Mouse (Mus musculus) heart, adult 8-10 months (tissue): Measurements from ENCODE around the gene Fam210b. TPM values are rescaled to one million over a fixed set of nuclear protein-coding genes. Genes with fewer than 3 reads are reported as not detected.
A peak's percentile ranks its signal among the peaks of the same experiment; 100 is the strongest.
"Not testable (repeated sequence)": the region's sequence is repeated elsewhere in the genome, so short reads cannot be mapped to it uniquely, and the experiment has no call there.

ENCODE experiments used
- DNase-seq: peaks from one replicate; pipeline ENCODE4 v3.0.0; 2022; ENCODE audit warnings: low spot score
- total RNA-seq, 4 experiments: library from RNA; stranded (reverse); gene quantifications; 2 replicates each; pipeline ENCODE4 v1.2.4; 2022

Fam210b gene
- total RNA-seq = 1 to 10 TPM; 5.0 to 7.1 (median 5.9) TPM

- DNase-seq = peak; percentile 97
Observed at GRCm38 (mm10) chr2:172345258-172345738, at the start of gene Fam210b. TSS of gene Fam210b (plus strand) at chr2:172345565.

DNA sequence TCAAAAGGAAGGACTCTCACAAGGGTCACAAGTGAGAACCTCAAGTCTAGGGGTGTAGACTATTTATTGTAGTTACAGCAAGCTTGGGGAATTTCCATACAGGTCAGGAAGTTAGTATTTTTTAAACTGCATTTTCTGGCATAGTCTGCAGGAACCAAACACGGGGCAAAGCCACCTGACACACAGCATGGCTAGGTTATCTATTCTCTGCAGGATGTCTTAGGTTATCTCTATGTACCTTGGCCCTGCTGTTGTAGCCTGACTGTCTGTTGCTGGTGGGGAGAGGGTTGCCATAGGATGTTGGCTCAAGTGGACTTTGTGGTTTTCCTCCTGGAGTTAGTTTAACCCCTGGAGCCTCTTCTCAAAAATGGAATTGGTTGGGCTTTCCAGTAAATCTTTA, 47.3 kb upstream of the Fam210b start:
- DNase-seq = no peak

DNA sequence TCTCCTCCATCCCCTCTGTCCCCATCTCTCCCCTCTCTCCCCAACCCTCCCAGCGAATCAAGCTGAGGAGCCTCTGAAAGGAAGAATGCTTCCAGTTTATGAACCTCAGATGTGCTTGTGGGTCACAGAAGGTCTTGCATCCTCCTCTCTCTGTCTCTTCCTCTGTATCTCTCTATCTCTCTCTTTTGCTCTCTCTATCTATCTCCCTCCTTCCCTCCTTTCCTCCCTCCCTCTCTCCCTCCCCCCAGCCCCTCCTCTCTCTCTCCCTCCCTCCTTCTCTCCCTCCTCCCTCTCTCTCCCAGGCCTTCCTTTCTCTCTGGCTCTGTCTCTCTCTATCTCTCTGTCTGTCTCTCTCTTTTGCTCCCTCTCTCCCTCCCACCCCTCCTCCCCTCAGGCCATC, 46.8 kb upstream of the Fam210b start:
- no peak for DNase-seq

DNA sequence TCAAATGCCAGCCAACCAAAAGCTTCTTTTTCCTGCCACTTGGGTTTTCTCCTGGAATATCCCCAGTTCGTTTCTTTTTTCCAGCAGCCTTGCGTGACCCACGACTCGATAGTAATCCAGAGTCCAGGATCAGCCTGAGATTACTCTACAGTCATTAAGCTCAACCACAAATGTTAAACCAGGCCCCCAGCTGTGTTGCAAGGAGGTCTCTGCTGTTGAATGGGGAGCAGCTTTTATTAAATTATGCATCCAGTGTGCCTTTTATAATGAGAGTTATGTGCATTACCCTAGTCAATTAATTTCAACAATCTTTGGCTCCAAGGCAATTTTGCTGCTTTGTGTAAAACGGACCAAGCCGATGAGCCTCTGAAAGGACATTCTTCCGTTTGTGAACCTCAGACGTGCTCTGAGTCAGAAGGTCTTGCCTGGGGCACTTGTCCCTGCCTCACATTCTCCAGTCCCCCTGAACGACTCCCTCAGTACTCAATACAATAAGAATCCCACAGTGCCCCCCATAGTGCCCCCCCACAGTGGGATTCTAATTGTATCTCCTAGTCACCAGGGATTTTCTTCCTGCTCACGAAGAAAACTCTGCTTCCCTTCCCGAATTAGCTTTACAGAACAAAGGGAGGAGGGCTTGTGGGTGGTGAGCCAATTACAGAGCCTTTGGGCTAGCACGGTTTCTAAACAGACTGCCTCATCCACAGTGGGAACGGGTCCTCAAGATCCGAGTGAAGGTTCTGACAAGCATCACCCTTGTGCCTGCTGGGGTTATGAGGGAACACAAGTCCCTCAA, 46.0 kb upstream of the Fam210b start:
- DNase-seq = no peak

GRCm38 (mm10) chr2:172302396-172302795, 43.0 kb upstream of the Fam210b start:
- no peak for DNase-seq

GRCm38 (mm10) chr2:172304118-172304708, 41.2 kb upstream of the Fam210b start:
- no peak for DNase-seq

DNA sequence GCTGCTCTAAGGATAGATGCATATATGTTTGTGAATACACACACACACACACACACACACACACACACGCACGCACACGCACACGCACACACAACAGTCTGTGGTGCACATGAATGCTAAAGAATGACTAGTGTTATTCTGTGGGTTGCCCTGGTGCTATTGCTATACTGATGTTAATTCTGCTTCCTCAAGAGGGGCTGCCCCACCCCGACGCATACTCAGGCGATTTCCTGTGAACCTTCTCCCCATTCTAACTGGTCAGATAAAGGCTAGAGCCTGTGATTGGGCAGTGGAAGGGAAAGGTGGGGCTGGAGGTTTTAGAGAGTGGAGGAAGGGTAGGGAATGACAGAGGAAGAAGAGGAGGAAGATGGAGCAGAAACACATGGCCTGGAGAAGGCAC, 39.8 kb upstream of the Fam210b start:
- DNase-seq = not testable (repeated sequence)

DNA sequence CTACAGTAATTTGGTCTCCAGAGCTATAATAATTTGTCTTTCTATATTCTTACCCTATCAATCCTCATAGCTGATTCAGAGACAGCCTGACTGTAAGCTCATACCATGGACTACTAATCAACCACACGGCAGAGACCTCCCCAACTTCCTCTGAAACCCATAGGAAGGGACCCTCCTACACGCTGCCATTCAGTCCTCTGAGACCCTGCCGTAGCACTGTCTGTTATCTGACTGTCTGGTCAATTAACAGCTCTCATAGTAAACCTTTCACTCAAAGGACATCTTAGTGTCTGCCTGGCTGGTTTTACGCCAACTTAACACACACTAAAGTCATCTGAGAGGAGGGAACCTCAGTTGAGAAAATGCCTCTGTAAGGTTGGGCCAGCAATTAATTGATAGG, 38.8 kb upstream of the Fam210b start:
- no peak for DNase-seq

- no peak for DNase-seq
Observed at GRCm38 (mm10) chr2:172311731-172312130, 33.6 kb upstream of the Fam210b start.

DNA sequence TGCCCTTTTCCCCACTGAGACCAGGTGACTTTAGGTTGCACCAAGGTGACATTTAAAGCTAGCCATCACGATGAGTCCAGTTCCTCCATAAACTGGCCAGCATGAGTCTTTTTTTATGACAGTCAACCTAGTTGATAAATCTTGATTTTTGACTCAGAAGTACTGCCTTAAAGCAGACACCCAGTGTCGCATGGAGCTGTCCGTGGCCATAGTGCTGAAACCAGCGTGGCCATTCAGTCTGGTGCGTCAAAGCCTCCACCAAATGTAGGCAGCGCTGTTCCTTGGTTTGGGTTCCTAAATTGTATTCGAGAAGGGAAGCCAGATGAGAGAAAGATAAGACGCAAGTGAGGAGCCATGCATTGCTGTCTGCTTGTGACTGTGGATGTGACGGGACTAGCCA, 24.5 kb upstream of the Fam210b start:
- peak; percentile 11 for DNase-seq

GRCm38 (mm10) chr2:172328248-172328647, 17.1 kb upstream of the Fam210b start:
- no peak for DNase-seq

DNA sequence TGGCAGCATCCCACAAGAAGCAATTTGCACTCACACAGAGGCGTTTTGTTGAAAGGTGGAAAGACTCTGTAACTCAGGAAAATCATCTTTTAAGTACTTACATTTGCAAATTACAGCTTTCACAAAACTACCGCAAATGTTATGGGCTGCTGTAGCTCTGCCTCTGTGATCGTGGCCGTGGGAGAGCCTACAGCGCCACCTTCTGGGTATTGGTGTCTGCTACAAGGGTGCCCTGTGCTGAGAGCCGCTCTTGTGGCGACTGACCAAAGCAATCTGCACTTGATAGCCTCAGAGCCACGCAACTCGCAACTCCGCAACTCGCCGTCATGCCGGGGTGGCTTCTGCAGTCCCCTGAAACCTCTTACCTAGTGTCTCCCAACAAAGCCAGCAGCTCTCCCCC, 16.2 kb upstream of the Fam210b start:
- no peak for DNase-seq

DNA sequence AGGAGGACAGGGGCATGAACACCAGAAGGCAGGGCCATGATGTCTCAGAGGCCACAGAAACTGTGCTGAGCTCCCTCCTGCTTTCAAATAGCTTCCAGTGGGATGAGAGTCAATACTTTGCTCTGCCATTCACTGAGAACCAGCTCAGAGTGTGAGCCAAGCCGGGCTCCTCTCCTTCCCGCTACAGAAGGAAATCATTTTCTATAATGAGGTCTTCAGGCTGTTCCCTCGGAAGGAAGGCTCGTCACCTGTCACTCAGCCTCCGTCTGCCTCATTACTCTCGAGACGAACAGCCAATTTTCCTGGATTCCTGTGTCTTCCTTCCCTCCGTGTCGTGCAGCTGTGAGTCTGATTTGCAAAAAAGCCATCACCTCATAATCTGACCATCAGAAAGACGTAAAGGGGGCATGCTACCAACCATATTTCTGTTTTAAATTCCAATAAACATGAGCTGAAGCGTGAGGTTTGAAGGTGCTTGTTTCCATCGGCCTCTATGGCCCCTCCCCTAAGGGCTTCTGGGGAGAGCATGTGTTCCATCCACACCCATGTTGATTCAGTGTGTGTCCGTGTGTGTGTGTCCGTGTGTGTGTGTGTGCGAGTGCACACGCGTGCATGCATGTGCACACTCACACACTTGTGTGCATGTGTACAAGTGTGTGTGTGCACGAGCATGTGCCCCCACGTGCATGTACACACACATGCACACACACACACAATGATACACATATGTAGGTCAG, 7.0 kb upstream of the Fam210b start:
- DNase-seq = no peak

- no peak for DNase-seq
Observed at GRCm38 (mm10) chr2:172340936-172341335, 4.4 kb upstream of the Fam210b start.

GRCm38 (mm10) chr2:172341606-172342005, 3.8 kb upstream of the Fam210b start:
- no peak for DNase-seq

DNA sequence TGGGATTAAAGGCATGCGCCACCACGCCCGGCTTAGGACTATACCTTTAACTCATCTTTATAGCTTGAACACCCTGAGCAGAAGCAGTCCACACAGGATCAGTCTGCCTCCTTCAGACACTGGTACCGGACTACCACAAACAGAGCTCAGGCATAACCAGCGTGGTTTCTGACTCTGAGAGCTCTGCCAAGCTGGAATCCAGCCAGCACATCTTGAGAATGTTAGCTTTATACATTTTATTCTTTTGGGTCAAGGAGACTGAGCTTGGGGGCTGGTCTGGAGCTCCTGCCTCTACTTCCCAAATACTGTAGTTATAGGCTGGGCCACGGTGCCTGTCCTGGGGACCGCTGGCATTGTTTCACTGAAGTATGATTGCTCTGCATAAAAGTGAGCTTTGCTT, 1.6 kb upstream of the Fam210b start:
- DNase-seq = no peak

- DNase-seq = no peak
Observed at GRCm38 (mm10) chr2:172344669-172345068, 696 bp upstream of the Fam210b start.

DNA sequence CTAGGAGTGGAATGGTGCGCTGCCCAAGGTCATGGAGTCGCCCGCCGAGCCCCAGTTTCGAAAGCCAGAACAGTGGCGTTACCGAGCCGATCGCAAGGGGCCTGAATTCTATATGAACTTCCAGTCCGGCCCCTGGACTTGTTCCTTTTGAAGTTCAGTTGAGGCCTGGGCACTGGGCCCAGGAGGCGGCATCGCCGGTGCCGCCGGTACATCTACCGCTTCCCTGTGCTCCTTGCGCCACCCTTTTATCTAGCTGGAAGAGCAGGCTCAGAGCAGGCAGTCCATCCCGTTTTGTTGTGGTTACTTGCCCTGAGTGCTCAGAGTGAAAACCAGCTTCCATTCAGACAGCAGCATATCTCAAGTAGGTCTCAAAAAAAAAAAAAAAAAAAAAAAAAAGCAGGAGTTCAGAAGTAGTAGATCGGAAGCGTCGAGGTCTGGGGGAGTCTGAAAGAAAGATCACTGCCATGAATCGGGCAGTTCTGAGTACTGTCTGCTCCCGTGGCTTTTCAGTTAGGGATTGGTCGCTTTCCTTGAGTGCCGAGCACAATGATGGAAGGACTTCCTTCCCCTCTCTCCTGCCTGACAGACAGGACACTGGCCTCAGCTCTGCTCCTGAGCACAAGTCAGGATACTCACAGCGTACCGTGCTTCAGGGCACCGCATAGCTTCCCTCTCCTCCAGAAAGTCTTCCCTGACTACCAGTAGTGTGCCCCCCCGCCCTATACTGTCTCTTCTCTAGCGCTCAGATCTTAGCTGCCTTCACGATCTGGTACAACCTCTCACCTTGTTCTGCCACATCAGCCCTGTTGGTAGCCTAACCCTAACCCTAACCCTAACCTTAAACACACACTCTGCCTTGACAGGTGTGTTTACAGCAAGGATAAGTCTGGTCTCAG, 917 bp downstream of the Fam210b start:
- DNase-seq = no peak

GRCm38 (mm10) chr2:172346933-172347611, 1.7 kb downstream of the Fam210b start:
- no peak for DNase-seq

DNA sequence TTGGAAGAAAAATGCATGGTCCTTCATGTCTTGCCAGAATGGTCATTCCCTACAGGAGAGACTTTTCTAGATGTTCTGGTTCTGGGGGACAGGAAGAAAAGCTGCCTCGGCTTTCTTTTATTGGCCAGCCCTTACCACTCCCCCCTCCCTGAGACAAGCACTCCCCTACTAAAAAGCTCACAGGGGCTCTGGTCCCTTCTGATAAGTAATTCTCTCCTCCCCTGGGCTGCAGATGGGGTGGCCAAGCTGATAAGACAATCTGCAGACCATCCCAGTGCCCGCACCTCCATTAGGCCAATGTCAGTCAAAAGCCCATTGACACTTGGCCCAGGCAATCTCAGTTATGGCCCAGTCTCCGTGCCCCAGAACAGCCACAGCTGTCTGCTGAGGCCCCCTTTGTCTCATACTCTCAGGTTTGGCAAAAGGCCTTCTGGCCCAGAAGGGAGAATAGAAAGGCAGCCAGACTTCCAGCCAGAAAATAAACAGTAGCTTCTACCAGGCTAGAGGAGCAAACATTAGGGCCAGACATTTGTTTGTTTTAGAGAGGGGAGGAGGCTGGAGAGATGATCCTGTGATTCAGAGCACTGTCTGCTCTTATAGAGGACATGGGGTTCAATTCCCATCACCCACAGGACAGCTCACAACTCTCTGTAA, 3.1 kb downstream of the Fam210b start:
- peak; percentile 18 for DNase-seq
